Mouse (Mus musculus): ENCODE results near the gene Fam53b.

GRCm38 (mm10) chr7:132730510-132730909 is 83.2 kb downstream of the Fam53b start:
- TF ChIP-seq CTCF (IDR thresholded peaks at IDR 0.05; ENCODE audit: low read depth, low read length) (no peak), POLR2A (IDR thresholded peaks at IDR 0.05; ENCODE audit: insufficient read depth, low read length) (no peak)

Data from ES-Bruce4 (cell line).